Comparison of ENCODE assay signal across 15 mouse cellular contexts in genomic region chr11:62025770-62026169, GRCm38 (mm10).
"Had no signal": no experiment of that assay in that cellular context is flagged by ENCODE, and none has a peak within 500 bp of the region (broad histone marks: within the 10 kb centered on the region; RNA-seq: fewer than 3 reads in every experiment).

No protein-coding gene starts in this region.

- H3K36me3 ChIP-seq: midbrain, embryonic 12.5 days; midbrain, embryonic 15.5 days; neural tube, embryonic 12.5 days; neural tube, embryonic 15.5 days had no signal

- H3K4me3 ChIP-seq: left cerebral cortex, adult 2 months; liver, embryonic 13.5 days; midbrain, embryonic 12.5 days; midbrain, embryonic 15.5 days; neural tube, embryonic 12.5 days; neural tube, embryonic 15.5 days had no signal

- H3K9me3 ChIP-seq: liver, embryonic 13.5 days; midbrain, embryonic 12.5 days; midbrain, embryonic 15.5 days; neural tube, embryonic 12.5 days; neural tube, embryonic 15.5 days had no signal

- ATAC-seq: midbrain, embryonic 15.5 days had no signal

- H3K27me3 ChIP-seq: liver, embryonic 13.5 days; midbrain, embryonic 12.5 days; midbrain, embryonic 15.5 days; neural tube, embryonic 12.5 days; neural tube, embryonic 15.5 days had no signal

- DNase-seq: kidney, adult 18-20 months; kidney, adult 9 months; kidney, postnatal 14 days; liver, embryonic 13.5 days; lung, adult 2 months; lung, postnatal 14 days; lung, postnatal 4 days; right cerebral cortex, adult 18-20 months; thymus, postnatal 25 days had no signal

- H3K27ac ChIP-seq: left cerebral cortex, adult 2 months; liver, embryonic 13.5 days; midbrain, embryonic 12.5 days; midbrain, embryonic 15.5 days; neural tube, embryonic 12.5 days; neural tube, embryonic 15.5 days; stomach, postnatal 0 days had no signal
